Mouse (Mus musculus) spleen, adult 2 months (tissue): ENCODE results near the gene Tfec.

Experiments
- CTCF ChIP-seq: fragments of 200-500 bp; IDR thresholded peaks from 2 replicates; pipeline ENCODE4 v1.5.1; 2011; ENCODE audit warnings: mild to moderate bottlenecking, inconsistent platforms; ENCODE audit not compliant: insufficient read depth, insufficient read length, insufficient replicate concordance; ENCODE audit errors: extremely low read depth
- POLR2A ChIP-seq: fragments of 200-500 bp; IDR thresholded peaks from 2 replicates; pipeline ENCODE4 v1.6.1; 2011; ENCODE audit warnings: low read depth, low read length, inconsistent platforms

GRCm38 (mm10) chr6:16796914-16797313 is 101.3 kb downstream of the Tfec start:
- TF ChIP-seq POLR2A (no peak), CTCF (no peak)
